Mouse (Mus musculus): Measurements from ENCODE around the gene Zranb3. TPM values are rescaled to one million over a fixed set of nuclear protein-coding genes. Genes with fewer than 3 reads are reported as not detected.
"Not testable (repeated sequence)": the region's sequence is repeated elsewhere in the genome, so short reads cannot be mapped to it uniquely, and the experiment has no call there.

Zranb3 gene
- 7.6 and 8.5 TPM in 2 replicates for polyA plus RNA-seq (2011; ENCODE audit: insufficient read depth, insufficient read length, low replicate concordance, missing spikeins)

- WGBS: under 1% methylated on average over 43 of the region's 43 CpGs
- Histone ChIP-seq H3K4me1 (ENCODE audit: control insufficient read depth, insufficient read depth, low read length) (no peaks in the 10 kb centered on the region; the same call in 1 of the 2 replicates), H3K27ac (ENCODE audit: control insufficient read depth, insufficient read depth, low read depth, low read length, poor library complexity) (peak within 1 kb of the TSS; percentile 82), H3K4me3 (replicated peaks; ENCODE audit: control insufficient read depth, low read depth, low read length) (peak within 1 kb of the TSS; percentile 88)
- TF ChIP-seq POLR2A (IDR thresholded peaks at IDR 0.05; ENCODE audit: borderline replicate concordance, control insufficient read depth, low read depth, low read length) (peak; percentile 78; the same call in 1 of the 2 replicates), CTCF (IDR thresholded peaks at IDR 0.05; ENCODE audit: control insufficient read depth, insufficient read depth, low read length) (no peak)
Measured at GRCm38 (mm10) chr1:128102641-128103461, at the start of gene Zranb3, which contains the start of gene R3hdm1. TSS of gene Zranb3 (minus strand) at chr1:128103047. TSS of gene R3hdm1 (plus strand) at chr1:128103301.

GRCm38 (mm10) chr1:128141737-128142136 lies 38.9 kb upstream of the Zranb3 start:
- no peak for TF ChIP-seq POLR2A (IDR thresholded peaks at IDR 0.05; ENCODE audit: borderline replicate concordance, control insufficient read depth, low read depth, low read length)
- no peak for TF ChIP-seq CTCF (IDR thresholded peaks at IDR 0.05; ENCODE audit: control insufficient read depth, insufficient read depth, low read length)
- Histone ChIP-seq H3K4me1 (ENCODE audit: control insufficient read depth, insufficient read depth, low read length) (no peaks in the 10 kb centered on the region), H3K27ac (ENCODE audit: control insufficient read depth, insufficient read depth, low read depth, low read length, poor library complexity) (no peak overlapping the region), H3K4me3 (replicated peaks; ENCODE audit: control insufficient read depth, low read depth, low read length) (no peak overlapping the region)

- no peaks in the 10 kb centered on the region for H3K4me1 ChIP-seq (ENCODE audit: control insufficient read depth, insufficient read depth, low read length)
- H3K27ac ChIP-seq (ENCODE audit: control insufficient read depth, insufficient read depth, low read depth, low read length, poor library complexity): no peak overlapping the region
- TF ChIP-seq CTCF (IDR thresholded peaks at IDR 0.05; ENCODE audit: control insufficient read depth, insufficient read depth, low read length): no peak
- TF ChIP-seq POLR2A (IDR thresholded peaks at IDR 0.05; ENCODE audit: borderline replicate concordance, control insufficient read depth, low read depth, low read length): no peak
- no peak overlapping the region for H3K4me3 ChIP-seq (replicated peaks; ENCODE audit: control insufficient read depth, low read depth, low read length)
Measured at GRCm38 (mm10) chr1:128141039-128141438, 38.2 kb upstream of the Zranb3 start.

GRCm38 (mm10) chr1:128136222-128136621 lies 33.4 kb upstream of the Zranb3 start:
- not testable (repeated sequence) for H3K4me3 ChIP-seq (replicated peaks; ENCODE audit: control insufficient read depth, low read depth, low read length); H3K27ac ChIP-seq (ENCODE audit: control insufficient read depth, insufficient read depth, low read depth, low read length, poor library complexity); H3K4me1 ChIP-seq (ENCODE audit: control insufficient read depth, insufficient read depth, low read length)

- TF ChIP-seq POLR2A (IDR thresholded peaks at IDR 0.05; ENCODE audit: borderline replicate concordance, control insufficient read depth, low read depth, low read length) (no peak), CTCF (IDR thresholded peaks at IDR 0.05; ENCODE audit: control insufficient read depth, insufficient read depth, low read length) (no peak)
- WGBS: 81% methylated on average over 4 of the region's 4 CpGs
- H3K4me1 ChIP-seq (ENCODE audit: control insufficient read depth, insufficient read depth, low read length): no peaks in the 10 kb centered on the region; the same call in 1 of the 2 replicates
- no peak overlapping the region for H3K27ac ChIP-seq (ENCODE audit: control insufficient read depth, insufficient read depth, low read depth, low read length, poor library complexity)
- H3K4me3 ChIP-seq (replicated peaks; ENCODE audit: control insufficient read depth, low read depth, low read length): no peak overlapping the region
Measured at GRCm38 (mm10) chr1:128120913-128121627, 18.2 kb upstream of the Zranb3 start.

- peak overlapping the region; percentile 82 for H3K27ac ChIP-seq (ENCODE audit: control insufficient read depth, insufficient read depth, low read depth, low read length, poor library complexity)
- under 1% methylated on average over 47 of the region's 47 CpGs for WGBS
- H3K4me3 ChIP-seq (replicated peaks; ENCODE audit: control insufficient read depth, low read depth, low read length): peak overlapping the region; percentile 88
- H3K4me1 ChIP-seq (ENCODE audit: control insufficient read depth, insufficient read depth, low read length): no peaks in the 10 kb centered on the region; the same call in 1 of the 2 replicates
- TF ChIP-seq CTCF (IDR thresholded peaks at IDR 0.05; ENCODE audit: control insufficient read depth, insufficient read depth, low read length): no peak
- TF ChIP-seq POLR2A (IDR thresholded peaks at IDR 0.05; ENCODE audit: borderline replicate concordance, control insufficient read depth, low read depth, low read length): no peak
Measured at GRCm38 (mm10) chr1:128103520-128104088, 757 bp upstream of the Zranb3 start.

GRCm38 (mm10) chr1:128102251-128102640 lies 601 bp downstream of the Zranb3 start:
- WGBS: 0% methylated on average over 15 of the region's 15 CpGs
- TF ChIP-seq POLR2A (IDR thresholded peaks at IDR 0.05; ENCODE audit: borderline replicate concordance, control insufficient read depth, low read depth, low read length) (no peak), CTCF (IDR thresholded peaks at IDR 0.05; ENCODE audit: control insufficient read depth, insufficient read depth, low read length) (no peak)
- Histone ChIP-seq H3K4me3 (replicated peaks; ENCODE audit: control insufficient read depth, low read depth, low read length) (peak overlapping the region; percentile 73), H3K27ac (ENCODE audit: control insufficient read depth, insufficient read depth, low read depth, low read length, poor library complexity) (peak overlapping the region; percentile 44; the same call in 1 of the 2 replicates), H3K4me1 (ENCODE audit: control insufficient read depth, insufficient read depth, low read length) (no peaks in the 10 kb centered on the region; the same call in 1 of the 2 replicates)

GRCm38 (mm10) chr1:128098309-128098708 lies 4.5 kb downstream of the Zranb3 start:
- H3K4me3 ChIP-seq (replicated peaks; ENCODE audit: control insufficient read depth, low read depth, low read length): no peak overlapping the region
- H3K27ac ChIP-seq (ENCODE audit: control insufficient read depth, insufficient read depth, low read depth, low read length, poor library complexity): no peak overlapping the region
- no peaks in the 10 kb centered on the region for H3K4me1 ChIP-seq (ENCODE audit: control insufficient read depth, insufficient read depth, low read length)
- TF ChIP-seq POLR2A (IDR thresholded peaks at IDR 0.05; ENCODE audit: borderline replicate concordance, control insufficient read depth, low read depth, low read length) (no peak), CTCF (IDR thresholded peaks at IDR 0.05; ENCODE audit: control insufficient read depth, insufficient read depth, low read length) (no peak)
- WGBS: 89% methylated on average over 1 of the region's 1 CpGs

Data from bone marrow, adult 2 months (tissue).